Mouse (Mus musculus): ENCODE measurements around the gene Jagn1. TPM values are rescaled to one million over a fixed set of nuclear protein-coding genes. Genes with fewer than 3 reads are reported as not detected.

Gene Jagn1
- polyA plus RNA-seq (2015; fragmentation: Illumina TruSeq; extraction: RNeasy Lipid Tissue Mini Kit (QIAGEN cat#74804); ENCODE audit: insufficient read depth, low read depth, low replicate concordance): 16.6 TPM

DNA sequence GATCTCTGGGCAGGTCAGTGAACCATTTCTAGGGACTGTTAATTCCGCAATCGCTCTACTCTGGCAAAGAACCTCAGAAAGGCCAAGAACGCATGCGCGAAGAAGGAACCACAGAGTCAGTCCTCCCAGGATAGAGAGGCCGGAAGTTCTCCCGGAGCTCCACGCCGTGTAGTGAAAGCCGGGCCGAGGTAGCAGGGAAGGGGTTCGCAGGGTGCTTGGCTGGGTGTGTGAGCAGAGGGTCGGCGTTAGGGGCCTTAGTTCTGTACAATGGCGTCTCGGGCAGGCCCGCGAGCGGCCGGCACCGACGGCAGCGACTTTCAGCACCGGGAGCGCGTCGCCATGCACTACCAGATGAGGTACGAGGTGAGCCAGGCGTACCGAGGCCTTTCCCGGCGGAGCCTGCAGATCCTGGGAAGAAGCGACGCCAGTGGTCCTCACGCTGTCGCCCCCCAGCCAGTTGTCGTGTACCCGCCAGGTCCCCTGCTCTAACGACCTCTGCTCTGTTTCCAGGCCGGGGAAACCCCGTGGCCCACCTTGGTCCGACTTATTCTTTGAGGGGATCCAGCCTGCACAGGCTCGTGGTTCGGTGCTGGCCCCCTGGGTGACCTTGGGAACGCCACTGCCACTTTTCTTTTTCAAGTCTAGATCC is at the start of gene Jagn1:
Jagn1 (plus strand) TSS at position 128 of the 649 bp plus-strand sequence.

GRCm38 (mm10) chr6:113419199-113419587 is 23.2 kb upstream of the Jagn1 start, which contains the start of gene Rpusd3:
Gene Rpusd3, minus strand, starts transcription at chr6:113419340.

DNA sequence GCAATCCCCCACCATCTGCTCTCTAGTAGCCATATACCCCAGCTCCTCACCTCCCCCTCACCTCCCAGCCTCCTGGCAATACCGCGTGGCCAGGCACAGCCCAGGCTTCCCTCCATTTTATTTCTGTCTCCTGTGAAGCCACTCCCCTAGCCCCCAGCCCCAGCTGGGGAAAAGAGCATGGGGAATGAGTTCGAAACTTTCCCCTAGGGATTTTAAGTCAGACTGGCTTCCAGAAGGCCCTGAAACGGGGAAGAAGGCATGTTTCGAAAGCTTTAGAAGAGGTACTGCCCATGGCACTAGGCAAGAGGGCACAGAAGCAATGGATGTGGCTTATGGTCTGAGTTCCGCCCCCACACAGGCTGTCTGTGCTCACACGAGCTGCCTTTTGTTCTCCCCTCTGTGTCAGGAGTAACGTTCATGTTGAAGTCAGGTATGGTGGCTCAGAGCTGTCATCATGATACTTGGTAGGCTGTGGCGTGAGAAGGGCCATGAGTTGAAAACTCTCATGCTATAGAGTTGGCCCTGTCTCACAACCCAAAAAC is 6.6 kb upstream of the Jagn1 start, which contains the start of gene Cidec:
Cidec (minus strand) TSS at position 97 of the 542 bp plus-strand sequence.

GRCm38 (mm10) chr6:113457952-113458534 is 15.7 kb downstream of the Jagn1 start, which contains the start of gene Il17re:
Gene Il17re, plus strand, starts transcription at chr6:113458484.

DNA sequence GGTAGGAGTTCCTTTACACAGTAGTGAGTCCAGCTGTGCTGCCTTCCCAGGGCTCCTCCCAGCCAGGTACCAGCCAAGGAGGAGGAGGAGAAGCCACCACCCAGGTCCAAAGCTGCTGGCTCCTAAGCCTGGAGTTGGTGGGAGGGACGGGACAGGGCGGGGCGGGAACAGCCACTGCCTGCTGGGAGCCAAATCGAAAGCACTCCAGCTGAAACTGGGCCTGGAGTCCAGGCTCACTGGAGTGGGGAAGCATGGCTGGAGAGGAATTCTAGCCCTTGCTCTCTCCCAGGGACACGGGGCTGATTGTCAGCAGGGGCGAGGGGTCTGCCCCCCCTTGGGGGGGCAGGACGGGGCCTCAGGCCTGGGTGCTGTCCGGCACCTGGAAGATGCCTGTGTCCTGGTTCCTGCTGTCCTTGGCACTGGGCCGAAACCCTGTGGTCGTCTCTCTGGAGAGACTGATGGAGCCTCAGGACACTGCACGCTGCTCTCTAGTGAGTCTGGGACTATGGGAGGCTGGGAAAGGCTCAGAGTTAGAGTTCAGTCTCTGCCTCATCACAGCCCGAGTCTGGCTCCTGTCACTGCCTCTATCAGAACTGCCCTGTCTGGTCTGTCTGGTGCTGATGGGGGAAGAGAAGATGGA is 29.0 kb downstream of the Jagn1 start, which contains the start of gene Il17rc:
Il17rc (plus strand) TSS at position 131 of the 640 bp plus-strand sequence.

DNA sequence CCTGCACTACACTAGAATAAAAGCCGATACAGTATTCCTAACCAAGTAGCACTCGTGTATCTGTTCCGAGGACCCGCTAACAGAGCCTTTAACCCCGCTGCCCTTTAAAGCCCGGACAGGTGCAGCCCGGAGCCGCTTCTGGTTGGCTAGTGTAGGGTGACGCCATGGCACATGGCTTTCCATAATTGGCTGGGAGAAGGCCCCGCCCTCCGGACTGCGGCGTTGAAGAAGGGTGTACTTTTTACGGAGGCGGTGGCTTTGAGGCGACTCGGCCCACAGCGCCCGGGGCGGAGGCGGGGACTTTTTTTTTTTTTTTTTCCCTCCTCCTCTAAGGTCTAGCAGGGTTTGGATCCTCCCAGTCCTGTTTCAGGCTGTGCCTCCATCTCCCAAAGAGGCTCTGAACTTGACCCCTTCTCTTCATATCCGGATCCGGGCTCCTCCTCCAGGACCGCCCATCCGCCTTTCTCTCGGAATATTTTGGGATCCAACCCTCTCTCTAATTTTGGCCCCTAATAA is 40.8 kb downstream of the Jagn1 start, which contains the start of gene Creld1:
Creld1 (plus strand) TSS at position 198 of the 516 bp plus-strand sequence.

Other genes starting within 250 kb of the Jagn1 start
- gene Lhfpl4, start 247.2 kb upstream of the Jagn1 start, polyA plus RNA-seq (2015; fragmentation: Illumina TruSeq; extraction: RNeasy Lipid Tissue Mini Kit (QIAGEN cat#74804); ENCODE audit: insufficient read depth, low read depth, low replicate concordance): 1.8 TPM
- 7.8 TPM for gene Mtmr14, start 204.7 kb upstream of the Jagn1 start, polyA plus RNA-seq (2015; fragmentation: Illumina TruSeq; extraction: RNeasy Lipid Tissue Mini Kit (QIAGEN cat#74804); ENCODE audit: insufficient read depth, low read depth, low replicate concordance)
- gene Cpne9, start 160.3 kb upstream of the Jagn1 start, polyA plus RNA-seq (2015; fragmentation: Illumina TruSeq; extraction: RNeasy Lipid Tissue Mini Kit (QIAGEN cat#74804); ENCODE audit: insufficient read depth, low read depth, low replicate concordance): not detected
- 8.0 TPM for gene Brpf1, start 135.4 kb upstream of the Jagn1 start, polyA plus RNA-seq (2015; fragmentation: Illumina TruSeq; extraction: RNeasy Lipid Tissue Mini Kit (QIAGEN cat#74804); ENCODE audit: insufficient read depth, low read depth, low replicate concordance)
- gene Ogg1, start 115.6 kb upstream of the Jagn1 start, polyA plus RNA-seq (2015; fragmentation: Illumina TruSeq; extraction: RNeasy Lipid Tissue Mini Kit (QIAGEN cat#74804); ENCODE audit: insufficient read depth, low read depth, low replicate concordance): 4.5 TPM
- 21.6 TPM for gene Camk1, start 98.6 kb upstream of the Jagn1 start, polyA plus RNA-seq (2015; fragmentation: Illumina TruSeq; extraction: RNeasy Lipid Tissue Mini Kit (QIAGEN cat#74804); ENCODE audit: insufficient read depth, low read depth, low replicate concordance)
- 10.0 TPM for gene Tada3, start 64.7 kb upstream of the Jagn1 start, polyA plus RNA-seq (2015; fragmentation: Illumina TruSeq; extraction: RNeasy Lipid Tissue Mini Kit (QIAGEN cat#74804); ENCODE audit: insufficient read depth, low read depth, low replicate concordance)
- 20.2 TPM for gene Arpc4, start 64.5 kb upstream of the Jagn1 start, polyA plus RNA-seq (2015; fragmentation: Illumina TruSeq; extraction: RNeasy Lipid Tissue Mini Kit (QIAGEN cat#74804); ENCODE audit: insufficient read depth, low read depth, low replicate concordance)
- 3.8 TPM for gene Ttll3, start 53.3 kb upstream of the Jagn1 start, polyA plus RNA-seq (2015; fragmentation: Illumina TruSeq; extraction: RNeasy Lipid Tissue Mini Kit (QIAGEN cat#74804); ENCODE audit: insufficient read depth, low read depth, low replicate concordance)
- gene Rpusd3, start 23.2 kb upstream of the Jagn1 start, polyA plus RNA-seq (2015; fragmentation: Illumina TruSeq; extraction: RNeasy Lipid Tissue Mini Kit (QIAGEN cat#74804); ENCODE audit: insufficient read depth, low read depth, low replicate concordance): 7.7 TPM
- gene Cidec, start 6.8 kb upstream of the Jagn1 start, polyA plus RNA-seq (2015; fragmentation: Illumina TruSeq; extraction: RNeasy Lipid Tissue Mini Kit (QIAGEN cat#74804); ENCODE audit: insufficient read depth, low read depth, low replicate concordance): 19.3 TPM
- gene Il17re, start 15.9 kb downstream of the Jagn1 start, polyA plus RNA-seq (2015; fragmentation: Illumina TruSeq; extraction: RNeasy Lipid Tissue Mini Kit (QIAGEN cat#74804); ENCODE audit: insufficient read depth, low read depth, low replicate concordance): 5.2 TPM
- 7.5 TPM for gene Il17rc, start 28.9 kb downstream of the Jagn1 start, polyA plus RNA-seq (2015; fragmentation: Illumina TruSeq; extraction: RNeasy Lipid Tissue Mini Kit (QIAGEN cat#74804); ENCODE audit: insufficient read depth, low read depth, low replicate concordance)
- 5.7 TPM for gene Creld1, start 40.7 kb downstream of the Jagn1 start, polyA plus RNA-seq (2015; fragmentation: Illumina TruSeq; extraction: RNeasy Lipid Tissue Mini Kit (QIAGEN cat#74804); ENCODE audit: insufficient read depth, low read depth, low replicate concordance)
- not detected for gene Prrt3, start 59.4 kb downstream of the Jagn1 start, polyA plus RNA-seq (2015; fragmentation: Illumina TruSeq; extraction: RNeasy Lipid Tissue Mini Kit (QIAGEN cat#74804); ENCODE audit: insufficient read depth, low read depth, low replicate concordance)
- gene Emc3, start 89.1 kb downstream of the Jagn1 start, polyA plus RNA-seq (2015; fragmentation: Illumina TruSeq; extraction: RNeasy Lipid Tissue Mini Kit (QIAGEN cat#74804); ENCODE audit: insufficient read depth, low read depth, low replicate concordance): 14.9 TPM
- gene Fancd2, start 89.1 kb downstream of the Jagn1 start, polyA plus RNA-seq (2015; fragmentation: Illumina TruSeq; extraction: RNeasy Lipid Tissue Mini Kit (QIAGEN cat#74804); ENCODE audit: insufficient read depth, low read depth, low replicate concordance): not detected
- gene Fancd2os, start 158.1 kb downstream of the Jagn1 start, polyA plus RNA-seq (2015; fragmentation: Illumina TruSeq; extraction: RNeasy Lipid Tissue Mini Kit (QIAGEN cat#74804); ENCODE audit: insufficient read depth, low read depth, low replicate concordance): not detected
- gene Brk1, start 162.2 kb downstream of the Jagn1 start, polyA plus RNA-seq (2015; fragmentation: Illumina TruSeq; extraction: RNeasy Lipid Tissue Mini Kit (QIAGEN cat#74804); ENCODE audit: insufficient read depth, low read depth, low replicate concordance): 29.6 TPM
- 8.1 TPM for gene Vhl, start 181.4 kb downstream of the Jagn1 start, polyA plus RNA-seq (2015; fragmentation: Illumina TruSeq; extraction: RNeasy Lipid Tissue Mini Kit (QIAGEN cat#74804); ENCODE audit: insufficient read depth, low read depth, low replicate concordance)
- gene Irak2, start 195.9 kb downstream of the Jagn1 start, polyA plus RNA-seq (2015; fragmentation: Illumina TruSeq; extraction: RNeasy Lipid Tissue Mini Kit (QIAGEN cat#74804); ENCODE audit: insufficient read depth, low read depth, low replicate concordance): 4.0 TPM